Mouse (Mus musculus) neutrophil, adult 5-6 weeks (primary cell): Measurements from ENCODE around the gene Eef1e1. TPM values are rescaled to one million over a fixed set of nuclear protein-coding genes. Genes with fewer than 3 reads are reported as not detected.
"Not testable (repeated sequence)": the region's sequence is repeated elsewhere in the genome, so short reads cannot be mapped to it uniquely, and the experiment has no call there.

Source experiments
- ATAC-seq: fragments of 151-379, 151-347 bp; 2 replicates; pipeline ENCODE4 v1.8.0; 2017; ENCODE audit warnings: mild to moderate bottlenecking, moderate TSS enrichment; ENCODE audit not compliant: insufficient number of reproducible peaks, poor library complexity, low FRiP score, severe bottlenecking; ENCODE audit errors: extremely low read depth
- total RNA-seq: library from RNA; stranded (forward); fragments of 200-1000 nt; gene quantifications from 2 replicates; pipeline ENCODE4 v1.2.3, GENCODE M21; 2017

The Eef1e1 gene
- total RNA-seq = 11.9 and 15.1 TPM in 2 replicates

- ATAC-seq = peak; percentile 98
These were observed at the start of gene Eef1e1 for GRCm38 (mm10) chr13:38658528-38659280. TSS of gene Eef1e1 (minus strand) at chr13:38659058.

GRCm38 (mm10) chr13:38690845-38691244 lies 32.0 kb upstream of the Eef1e1 start:
- ATAC-seq = no peak

- ATAC-seq = no peak
These were observed 31.2 kb upstream of the Eef1e1 start for GRCm38 (mm10) chr13:38690028-38690427.

- ATAC-seq = no peak
These were observed 29.9 kb upstream of the Eef1e1 start for GRCm38 (mm10) chr13:38688761-38689160.

- ATAC-seq = no peak
These were observed 13.5 kb upstream of the Eef1e1 start for GRCm38 (mm10) chr13:38672336-38672735.

- not testable (repeated sequence) for ATAC-seq
These were observed 12.6 kb upstream of the Eef1e1 start for GRCm38 (mm10) chr13:38671451-38671850.

GRCm38 (mm10) chr13:38670051-38670450 lies 11.2 kb upstream of the Eef1e1 start:
- no peak for ATAC-seq

- ATAC-seq = peak; percentile 55; the same call in 1 of the 2 replicates
These were observed 9.7 kb upstream of the Eef1e1 start for GRCm38 (mm10) chr13:38668514-38668913.

- ATAC-seq = no peak
These were observed 5.9 kb upstream of the Eef1e1 start for GRCm38 (mm10) chr13:38664753-38665152.

- no peak for ATAC-seq
These were observed 772 bp upstream of the Eef1e1 start for GRCm38 (mm10) chr13:38659524-38660136.

- ATAC-seq = no peak
These were observed 993 bp downstream of the Eef1e1 start for GRCm38 (mm10) chr13:38657865-38658264.

- ATAC-seq = no peak
These were observed 8.6 kb downstream of the Eef1e1 start for GRCm38 (mm10) chr13:38650292-38650691.

- ATAC-seq = no peak
These were observed 9.8 kb downstream of the Eef1e1 start for GRCm38 (mm10) chr13:38649069-38649468.

GRCm38 (mm10) chr13:38641414-38641813 lies 17.4 kb downstream of the Eef1e1 start:
- ATAC-seq = no peak

- ATAC-seq = no peak
These were observed 17.9 kb downstream of the Eef1e1 start for GRCm38 (mm10) chr13:38640961-38641360.

GRCm38 (mm10) chr13:38638694-38639093 lies 20.2 kb downstream of the Eef1e1 start:
- ATAC-seq = no peak

- ATAC-seq = peak; percentile 84
These were observed 24.0 kb downstream of the Eef1e1 start, which contains the start of gene Bloc1s5 for GRCm38 (mm10) chr13:38634800-38635269. TSS of gene Bloc1s5 (minus strand) at chr13:38635109.

- no peak for ATAC-seq
These were observed 24.5 kb downstream of the Eef1e1 start for GRCm38 (mm10) chr13:38634256-38634799.

- ATAC-seq = no peak
These were observed 25.4 kb downstream of the Eef1e1 start for GRCm38 (mm10) chr13:38633287-38634000.
